Mouse (Mus musculus): ENCODE data around the gene Oprd1. TPM values are rescaled to one million over a fixed set of nuclear protein-coding genes. Genes with fewer than 3 reads are reported as not detected.

Oprd1 gene
- polyA plus RNA-seq, 1 experiment from 2014 or later, result 0.38 TPM

GRCm38 (mm10) chr4:132111227-132111626 lies 33.1 kb downstream of the Oprd1 start:
- no peak overlapping the region for H3K9ac ChIP-seq (ENCODE audit: low read length)
- H3K27ac ChIP-seq (ENCODE audit: low read depth), result no peak overlapping the region
- H3K27me3 ChIP-seq (replicated peaks; ENCODE audit: control insufficient read depth, insufficient read depth, low read length), result no peaks in the 10 kb centered on the region
- WGBS, result 82% methylated on average over 4 of the region's 4 CpGs
- H3K4me3 ChIP-seq (ENCODE audit: low read depth, low read length), result no peak overlapping the region
- H3K4me1 ChIP-seq (replicated peaks; ENCODE audit: control insufficient read depth, insufficient read depth, low read length), result no peaks in the 10 kb centered on the region
- no peak overlapping the region for H3K4me2 ChIP-seq (ENCODE audit: low read length)
- DNase-seq (ENCODE audit: low spot score) (no peak), ATAC-seq (replicated peaks; ENCODE audit: low FRiP score, low TSS enrichment, low read depth) (no peak)
- no peaks in the 10 kb centered on the region for H3K9me3 ChIP-seq (ENCODE audit: control insufficient read depth, low read length)
- H3K36me3 ChIP-seq (ENCODE audit: control insufficient read depth, insufficient read depth, low read length), result no peaks in the 10 kb centered on the region

DNA sequence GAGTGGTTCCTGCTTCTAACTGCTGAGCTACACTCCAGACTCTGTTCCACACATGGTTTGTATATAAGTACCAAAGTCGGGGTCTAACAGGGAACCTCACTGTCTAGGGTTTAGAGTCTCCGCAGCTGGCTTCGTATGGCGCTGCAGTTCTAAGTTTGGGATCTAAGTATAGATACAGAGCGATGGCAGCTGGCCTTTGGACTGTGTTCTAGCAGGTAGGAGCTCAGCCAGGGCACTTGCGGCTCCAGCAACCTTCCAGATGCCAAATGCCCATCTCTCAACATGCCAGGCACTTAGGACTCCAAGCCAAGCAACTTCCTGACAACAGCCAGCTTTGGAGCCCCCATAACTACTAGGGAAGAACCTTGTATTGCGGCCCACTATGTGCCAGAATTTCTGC lies 36.1 kb downstream of the Oprd1 start:
- no peaks in the 10 kb centered on the region for H3K9me3 ChIP-seq (ENCODE audit: control insufficient read depth, low read length)
- no peaks in the 10 kb centered on the region for H3K4me1 ChIP-seq (replicated peaks; ENCODE audit: control insufficient read depth, insufficient read depth, low read length)
- no peaks in the 10 kb centered on the region for H3K27me3 ChIP-seq (replicated peaks; ENCODE audit: control insufficient read depth, insufficient read depth, low read length)
- 91% methylated on average over 7 of the region's 7 CpGs for WGBS
- DNase-seq (ENCODE audit: low spot score), result no peak
- H3K4me3 ChIP-seq (ENCODE audit: low read depth, low read length), result no peak overlapping the region
- H3K9ac ChIP-seq (ENCODE audit: low read length), result no peak overlapping the region
- no peak overlapping the region for H3K27ac ChIP-seq (ENCODE audit: low read depth)
- no peak for ATAC-seq (replicated peaks; ENCODE audit: low FRiP score, low TSS enrichment, low read depth)
- no peaks in the 10 kb centered on the region for H3K36me3 ChIP-seq (ENCODE audit: control insufficient read depth, insufficient read depth, low read length)
- H3K4me2 ChIP-seq (ENCODE audit: low read length), result no peak overlapping the region

- Histone ChIP-seq H3K27ac (ENCODE audit: low read depth) (no peak overlapping the region), H3K4me3 (ENCODE audit: low read depth, low read length) (no peak overlapping the region)
- 40% methylated on average over 3 of the region's 3 CpGs for WGBS
Measured at GRCm38 (mm10) chr4:132101152-132101551, 43.1 kb downstream of the Oprd1 start.

GRCm38 (mm10) chr4:132099548-132099947 lies 44.7 kb downstream of the Oprd1 start:
- no peaks in the 10 kb centered on the region for H3K9me3 ChIP-seq (ENCODE audit: control insufficient read depth, low read length)
- no peaks in the 10 kb centered on the region for H3K4me1 ChIP-seq (replicated peaks; ENCODE audit: control insufficient read depth, insufficient read depth, low read length)
- H3K9ac ChIP-seq (ENCODE audit: low read length), result no peak overlapping the region
- no peaks in the 10 kb centered on the region for H3K27me3 ChIP-seq (replicated peaks; ENCODE audit: control insufficient read depth, insufficient read depth, low read length)
- no peaks in the 10 kb centered on the region for H3K36me3 ChIP-seq (ENCODE audit: control insufficient read depth, insufficient read depth, low read length)
- H3K27ac ChIP-seq (ENCODE audit: low read depth), result no peak overlapping the region
- 70% methylated on average over 5 of the region's 5 CpGs for WGBS
- no peak overlapping the region for H3K4me3 ChIP-seq (ENCODE audit: low read depth, low read length)
- H3K4me2 ChIP-seq (ENCODE audit: low read length), result no peak overlapping the region
- no peak for DNase-seq (ENCODE audit: low spot score)
- ATAC-seq (replicated peaks; ENCODE audit: low FRiP score, low TSS enrichment, low read depth), result no peak

More at GRCm38 (mm10) chr4:132101152-132101551, 43.1 kb downstream of the Oprd1 start:
- ATAC-seq (replicated peaks; ENCODE audit: low FRiP score, low TSS enrichment, low read depth) (no peak), DNase-seq (ENCODE audit: low spot score) (no peak)
- Histone ChIP-seq H3K9me3 (ENCODE audit: control insufficient read depth, low read length) (no peaks in the 10 kb centered on the region), H3K36me3 (ENCODE audit: control insufficient read depth, insufficient read depth, low read length) (no peaks in the 10 kb centered on the region), H3K4me1 (replicated peaks; ENCODE audit: control insufficient read depth, insufficient read depth, low read length) (no peaks in the 10 kb centered on the region), H3K27me3 (replicated peaks; ENCODE audit: control insufficient read depth, insufficient read depth, low read length) (no peaks in the 10 kb centered on the region), H3K9ac (ENCODE audit: low read length) (no peak overlapping the region), H3K4me2 (ENCODE audit: low read length) (no peak overlapping the region)

DNA sequence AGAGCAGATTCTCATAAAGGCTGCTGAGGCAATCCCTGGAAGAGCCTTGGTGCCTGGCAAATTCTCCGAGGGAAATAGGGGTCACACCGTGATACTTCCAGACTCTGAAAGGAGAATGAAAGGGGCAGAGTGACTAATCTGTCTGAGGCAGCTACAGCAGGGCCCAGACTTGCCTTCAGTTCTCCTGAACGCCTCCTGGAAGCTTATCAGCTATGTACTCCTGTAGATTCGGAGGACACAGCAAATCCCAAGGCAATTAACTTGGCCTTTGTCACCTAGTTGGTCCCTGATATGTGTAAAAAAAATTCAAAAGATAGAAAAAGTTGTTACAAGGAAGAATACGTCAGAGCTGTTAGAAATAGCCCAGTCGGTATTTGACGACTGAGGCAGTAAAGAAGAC lies 49.2 kb downstream of the Oprd1 start:
- H3K4me1 ChIP-seq (replicated peaks; ENCODE audit: control insufficient read depth, insufficient read depth, low read length), result no peaks in the 10 kb centered on the region
- DNase-seq (ENCODE audit: low spot score) (no peak), ATAC-seq (replicated peaks; ENCODE audit: low FRiP score, low TSS enrichment, low read depth) (no peak)
- 65% methylated on average over 7 of the region's 7 CpGs for WGBS
- no peak overlapping the region for H3K4me3 ChIP-seq (ENCODE audit: low read depth, low read length)
- H3K9me3 ChIP-seq (ENCODE audit: control insufficient read depth, low read length), result no peaks in the 10 kb centered on the region
- H3K27ac ChIP-seq (ENCODE audit: low read depth), result no peak overlapping the region
- no peak overlapping the region for H3K9ac ChIP-seq (ENCODE audit: low read length)
- H3K4me2 ChIP-seq (ENCODE audit: low read length), result no peak overlapping the region
- no peaks in the 10 kb centered on the region for H3K27me3 ChIP-seq (replicated peaks; ENCODE audit: control insufficient read depth, insufficient read depth, low read length)
- H3K36me3 ChIP-seq (ENCODE audit: control insufficient read depth, insufficient read depth, low read length), result no peaks in the 10 kb centered on the region

- no peak overlapping the region for H3K9ac ChIP-seq (ENCODE audit: low read length)
- no peak overlapping the region for H3K27ac ChIP-seq (ENCODE audit: low read depth)
- WGBS, result 88% methylated on average over 5 of the region's 5 CpGs
- H3K4me1 ChIP-seq (replicated peaks; ENCODE audit: control insufficient read depth, insufficient read depth, low read length), result no peaks in the 10 kb centered on the region
- no peaks in the 10 kb centered on the region for H3K27me3 ChIP-seq (replicated peaks; ENCODE audit: control insufficient read depth, insufficient read depth, low read length)
- no peak overlapping the region for H3K4me3 ChIP-seq (ENCODE audit: low read depth, low read length)
- ATAC-seq (replicated peaks; ENCODE audit: low FRiP score, low TSS enrichment, low read depth), result no peak
- no peaks in the 10 kb centered on the region for H3K36me3 ChIP-seq (ENCODE audit: control insufficient read depth, insufficient read depth, low read length)
- H3K4me2 ChIP-seq (ENCODE audit: low read length), result no peak overlapping the region
- DNase-seq (ENCODE audit: low spot score), result no peak
- no peaks in the 10 kb centered on the region for H3K9me3 ChIP-seq (ENCODE audit: control insufficient read depth, low read length)
Measured at GRCm38 (mm10) chr4:132093928-132094327, 50.4 kb downstream of the Oprd1 start.

- no peak overlapping the region for H3K9ac ChIP-seq (ENCODE audit: low read length)
- ATAC-seq (replicated peaks; ENCODE audit: low FRiP score, low TSS enrichment, low read depth), result peak; percentile 69; the same call in 1 of the 2 replicates
- H3K4me2 ChIP-seq (ENCODE audit: low read length), result no peak overlapping the region
Measured at GRCm38 (mm10) chr4:132093136-132093535, 51.1 kb downstream of the Oprd1 start.

GRCm38 (mm10) chr4:132088921-132089320 lies 55.4 kb downstream of the Oprd1 start:
- ATAC-seq (replicated peaks; ENCODE audit: low FRiP score, low TSS enrichment, low read depth), result 0 out of 2 replicates have a peak, but pooled peaks have one; percentile 43
- Histone ChIP-seq H3K4me3 (ENCODE audit: low read depth, low read length) (no peak overlapping the region), H3K4me1 (replicated peaks; ENCODE audit: control insufficient read depth, insufficient read depth, low read length) (no peaks in the 10 kb centered on the region), H3K9ac (ENCODE audit: low read length) (no peak overlapping the region), H3K27me3 (replicated peaks; ENCODE audit: control insufficient read depth, insufficient read depth, low read length) (no peaks in the 10 kb centered on the region), H3K27ac (ENCODE audit: low read depth) (no peak overlapping the region), H3K36me3 (ENCODE audit: control insufficient read depth, insufficient read depth, low read length) (no peaks in the 10 kb centered on the region), H3K9me3 (ENCODE audit: control insufficient read depth, low read length) (no peaks in the 10 kb centered on the region), H3K4me2 (ENCODE audit: low read length) (no peak overlapping the region)
- WGBS, result 16% methylated on average over 7 of the region's 7 CpGs
- DNase-seq (ENCODE audit: low spot score), result peak; percentile 85

More at GRCm38 (mm10) chr4:132093136-132093535, 51.1 kb downstream of the Oprd1 start:
- Histone ChIP-seq H3K27ac (ENCODE audit: low read depth) (no peak overlapping the region), H3K4me3 (ENCODE audit: low read depth, low read length) (no peak overlapping the region), H3K27me3 (replicated peaks; ENCODE audit: control insufficient read depth, insufficient read depth, low read length) (no peaks in the 10 kb centered on the region), H3K4me1 (replicated peaks; ENCODE audit: control insufficient read depth, insufficient read depth, low read length) (no peaks in the 10 kb centered on the region), H3K9me3 (ENCODE audit: control insufficient read depth, low read length) (no peaks in the 10 kb centered on the region), H3K36me3 (ENCODE audit: control insufficient read depth, insufficient read depth, low read length) (no peaks in the 10 kb centered on the region)
- DNase-seq (ENCODE audit: low spot score), result no peak
- 59% methylated on average over 6 of the region's 6 CpGs for WGBS

DNA sequence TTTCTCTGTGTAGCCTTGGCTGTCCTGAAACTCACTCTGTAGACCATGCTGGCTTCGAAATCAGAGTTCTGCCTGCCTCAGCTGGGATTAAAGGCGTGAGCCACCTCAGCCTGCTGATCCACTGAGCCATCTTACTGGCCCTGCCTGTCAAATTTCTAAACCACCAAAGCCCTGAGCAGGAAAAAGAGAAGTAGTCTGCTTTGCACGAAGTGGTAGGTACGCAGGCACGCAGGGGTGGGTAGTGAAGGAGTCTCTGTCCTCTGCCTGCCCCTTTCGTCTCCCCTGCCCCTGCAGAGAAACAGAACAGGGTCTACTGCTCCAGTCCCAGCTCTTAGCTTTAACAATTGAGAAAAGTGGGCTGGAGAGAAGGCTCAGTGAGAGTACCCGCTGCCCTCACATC lies 59.2 kb downstream of the Oprd1 start:
- no peak for DNase-seq (ENCODE audit: low spot score)
- Histone ChIP-seq H3K9ac (ENCODE audit: low read length) (no peak overlapping the region), H3K27ac (ENCODE audit: low read depth) (no peak overlapping the region), H3K4me1 (replicated peaks; ENCODE audit: control insufficient read depth, insufficient read depth, low read length) (no peaks in the 10 kb centered on the region), H3K36me3 (ENCODE audit: control insufficient read depth, insufficient read depth, low read length) (no peaks in the 10 kb centered on the region), H3K4me2 (ENCODE audit: low read length) (no peak overlapping the region), H3K4me3 (ENCODE audit: low read depth, low read length) (no peak overlapping the region), H3K9me3 (ENCODE audit: control insufficient read depth, low read length) (no peaks in the 10 kb centered on the region), H3K27me3 (replicated peaks; ENCODE audit: control insufficient read depth, insufficient read depth, low read length) (no peaks in the 10 kb centered on the region)
- no peak for ATAC-seq (replicated peaks; ENCODE audit: low FRiP score, low TSS enrichment, low read depth)
- WGBS, result 84% methylated on average over 7 of the region's 7 CpGs
